Mouse (Mus musculus): ENCODE results near the gene Dld. TPM values are rescaled to one million over a fixed set of nuclear protein-coding genes. Genes with fewer than 3 reads are reported as not detected.

Gene Dld
- polyA plus RNA-seq, 1 experiment from 2014 or later: 138 TPM

GRCm38 (mm10) chr12:31296097-31296496 is 55.2 kb downstream of the Dld start:
- Histone ChIP-seq H3K9me3 (ENCODE audit: control insufficient read depth, low read length) (no peaks in the 10 kb centered on the region), H3K4me2 (ENCODE audit: low read depth, low read length) (no peak overlapping the region), H3K4me1 (ENCODE audit: control insufficient read depth, insufficient read depth, low read length) (peaks cover 9% of the 10 kb centered on the region), H3K36me3 (ENCODE audit: control insufficient read depth, insufficient read depth, low read length) (peaks cover 63% of the 10 kb centered on the region), H3K27me3 (replicated peaks; ENCODE audit: control insufficient read depth, insufficient read depth, low read length) (no peaks in the 10 kb centered on the region), H3K4me3 (ENCODE audit: low read depth, low read length) (no peak overlapping the region), H3K9ac (ENCODE audit: low read depth, low read length) (no peak overlapping the region), H3K27ac (replicated peaks; ENCODE audit: low read depth, low read length) (no peak overlapping the region)
- 61% methylated on average over 4 of the region's 4 CpGs for WGBS
- DNase-seq (ENCODE audit: low spot score) (no peak), ATAC-seq (ENCODE audit: low read depth) (no peak)

- no peaks in the 10 kb centered on the region for H3K27me3 ChIP-seq (replicated peaks; ENCODE audit: control insufficient read depth, insufficient read depth, low read length)
- H3K4me2 ChIP-seq (ENCODE audit: low read depth, low read length): no peak overlapping the region
- DNase-seq (ENCODE audit: low spot score) (no peak), ATAC-seq (ENCODE audit: low read depth) (no peak)
- no peak overlapping the region for H3K27ac ChIP-seq (replicated peaks; ENCODE audit: low read depth, low read length)
- no peaks in the 10 kb centered on the region for H3K9me3 ChIP-seq (ENCODE audit: control insufficient read depth, low read length)
- WGBS: 41% methylated on average over 3 of the region's 3 CpGs
- peaks cover 63% of the 10 kb centered on the region for H3K36me3 ChIP-seq (ENCODE audit: control insufficient read depth, insufficient read depth, low read length)
- H3K4me1 ChIP-seq (ENCODE audit: control insufficient read depth, insufficient read depth, low read length): peaks cover 9% of the 10 kb centered on the region
- H3K4me3 ChIP-seq (ENCODE audit: low read depth, low read length): no peak overlapping the region
- H3K9ac ChIP-seq (ENCODE audit: low read depth, low read length): no peak overlapping the region
Observed at GRCm38 (mm10) chr12:31295505-31295904, 55.7 kb downstream of the Dld start.

GRCm38 (mm10) chr12:31294996-31295395 is 56.3 kb downstream of the Dld start:
- no peak for ATAC-seq (ENCODE audit: low read depth)
- Histone ChIP-seq H3K36me3 (ENCODE audit: control insufficient read depth, insufficient read depth, low read length) (peaks cover 63% of the 10 kb centered on the region), H3K27ac (replicated peaks; ENCODE audit: low read depth, low read length) (no peak overlapping the region)

GRCm38 (mm10) chr12:31294526-31294925 is 56.7 kb downstream of the Dld start:
- WGBS: 52% methylated on average over 10 of the region's 10 CpGs
- Histone ChIP-seq H3K4me2 (ENCODE audit: low read depth, low read length) (no peak overlapping the region), H3K9me3 (ENCODE audit: control insufficient read depth, low read length) (no peaks in the 10 kb centered on the region), H3K36me3 (ENCODE audit: control insufficient read depth, insufficient read depth, low read length) (peaks cover 61% of the 10 kb centered on the region), H3K9ac (ENCODE audit: low read depth, low read length) (no peak overlapping the region), H3K27me3 (replicated peaks; ENCODE audit: control insufficient read depth, insufficient read depth, low read length) (no peaks in the 10 kb centered on the region), H3K4me1 (ENCODE audit: control insufficient read depth, insufficient read depth, low read length) (peaks cover 9% of the 10 kb centered on the region), H3K27ac (replicated peaks; ENCODE audit: low read depth, low read length) (no peak overlapping the region), H3K4me3 (ENCODE audit: low read depth, low read length) (no peak overlapping the region)
- DNase-seq (ENCODE audit: low spot score): no peak
- no peak for ATAC-seq (ENCODE audit: low read depth)

More at GRCm38 (mm10) chr12:31294996-31295395, 56.3 kb downstream of the Dld start:
- no peak overlapping the region for H3K9ac ChIP-seq (ENCODE audit: low read depth, low read length)
- H3K4me2 ChIP-seq (ENCODE audit: low read depth, low read length): no peak overlapping the region
- WGBS: 55% methylated on average over 11 of the region's 11 CpGs
- no peaks in the 10 kb centered on the region for H3K9me3 ChIP-seq (ENCODE audit: control insufficient read depth, low read length)
- no peaks in the 10 kb centered on the region for H3K27me3 ChIP-seq (replicated peaks; ENCODE audit: control insufficient read depth, insufficient read depth, low read length)
- H3K4me1 ChIP-seq (ENCODE audit: control insufficient read depth, insufficient read depth, low read length): peaks cover 9% of the 10 kb centered on the region
- no peak overlapping the region for H3K4me3 ChIP-seq (ENCODE audit: low read depth, low read length)
- no peak for DNase-seq (ENCODE audit: low spot score)

GRCm38 (mm10) chr12:31293361-31294142 is 57.7 kb downstream of the Dld start:
- peaks cover 9% of the 10 kb centered on the region for H3K4me1 ChIP-seq (ENCODE audit: control insufficient read depth, insufficient read depth, low read length)
- ATAC-seq (ENCODE audit: low read depth): no peak
- H3K4me3 ChIP-seq (ENCODE audit: low read depth, low read length): no peak overlapping the region
- WGBS: 61% methylated on average over 15 of the region's 15 CpGs
- no peak for DNase-seq (ENCODE audit: low spot score)
- H3K4me2 ChIP-seq (ENCODE audit: low read depth, low read length): no peak overlapping the region
- H3K27me3 ChIP-seq (replicated peaks; ENCODE audit: control insufficient read depth, insufficient read depth, low read length): no peaks in the 10 kb centered on the region
- peaks cover 61% of the 10 kb centered on the region for H3K36me3 ChIP-seq (ENCODE audit: control insufficient read depth, insufficient read depth, low read length)
- H3K27ac ChIP-seq (replicated peaks; ENCODE audit: low read depth, low read length): no peak overlapping the region
- no peak overlapping the region for H3K9ac ChIP-seq (ENCODE audit: low read depth, low read length)
- H3K9me3 ChIP-seq (ENCODE audit: control insufficient read depth, low read length): no peaks in the 10 kb centered on the region

- no peaks in the 10 kb centered on the region for H3K9me3 ChIP-seq (ENCODE audit: control insufficient read depth, low read length)
- no peaks in the 10 kb centered on the region for H3K27me3 ChIP-seq (replicated peaks; ENCODE audit: control insufficient read depth, insufficient read depth, low read length)
- ATAC-seq (ENCODE audit: low read depth) (no peak), DNase-seq (ENCODE audit: low spot score) (no peak)
- no peak overlapping the region for H3K4me3 ChIP-seq (ENCODE audit: low read depth, low read length)
- H3K27ac ChIP-seq (replicated peaks; ENCODE audit: low read depth, low read length): no peak overlapping the region
- H3K9ac ChIP-seq (ENCODE audit: low read depth, low read length): no peak overlapping the region
- H3K36me3 ChIP-seq (ENCODE audit: control insufficient read depth, insufficient read depth, low read length): peaks cover 72% of the 10 kb centered on the region
- H3K4me2 ChIP-seq (ENCODE audit: low read depth, low read length): no peak overlapping the region
- 80% methylated on average over 3 of the region's 3 CpGs for WGBS
- H3K4me1 ChIP-seq (ENCODE audit: control insufficient read depth, insufficient read depth, low read length): peaks cover 9% of the 10 kb centered on the region
Observed at GRCm38 (mm10) chr12:31290951-31291350, 60.3 kb downstream of the Dld start.

- ATAC-seq (ENCODE audit: low read depth) (peak; percentile 64), DNase-seq (ENCODE audit: low spot score) (peak; percentile 77)
- Histone ChIP-seq H3K36me3 (ENCODE audit: control insufficient read depth, insufficient read depth, low read length) (peaks cover 88% of the 10 kb centered on the region), H3K27me3 (replicated peaks; ENCODE audit: control insufficient read depth, insufficient read depth, low read length) (no peaks in the 10 kb centered on the region), H3K4me2 (ENCODE audit: low read depth, low read length) (no peak overlapping the region), H3K4me1 (ENCODE audit: control insufficient read depth, insufficient read depth, low read length) (peaks cover 4% of the 10 kb centered on the region; the same call in 1 of the 2 replicates), H3K9me3 (ENCODE audit: control insufficient read depth, low read length) (no peaks in the 10 kb centered on the region), H3K4me3 (ENCODE audit: low read depth, low read length) (no peak overlapping the region), H3K9ac (ENCODE audit: low read depth, low read length) (no peak overlapping the region), H3K27ac (replicated peaks; ENCODE audit: low read depth, low read length) (no peak overlapping the region)
- 79% methylated on average over 10 of the region's 10 CpGs for WGBS
Observed at GRCm38 (mm10) chr12:31289046-31289445, 62.2 kb downstream of the Dld start.

GRCm38 (mm10) chr12:31283617-31284136 is 67.6 kb downstream of the Dld start:
- H3K4me1 ChIP-seq (ENCODE audit: control insufficient read depth, insufficient read depth, low read length): peaks cover 4% of the 10 kb centered on the region; the same call in 1 of the 2 replicates
- no peak overlapping the region for H3K4me2 ChIP-seq (ENCODE audit: low read depth, low read length)
- H3K27me3 ChIP-seq (replicated peaks; ENCODE audit: control insufficient read depth, insufficient read depth, low read length): no peaks in the 10 kb centered on the region
- DNase-seq (ENCODE audit: low spot score): no peak
- H3K27ac ChIP-seq (replicated peaks; ENCODE audit: low read depth, low read length): no peak overlapping the region
- no peaks in the 10 kb centered on the region for H3K9me3 ChIP-seq (ENCODE audit: control insufficient read depth, low read length)
- no peak overlapping the region for H3K9ac ChIP-seq (ENCODE audit: low read depth, low read length)
- no peak overlapping the region for H3K4me3 ChIP-seq (ENCODE audit: low read depth, low read length)
- peaks cover 95% of the 10 kb centered on the region for H3K36me3 ChIP-seq (ENCODE audit: control insufficient read depth, insufficient read depth, low read length)
- ATAC-seq (ENCODE audit: low read depth): peak; percentile 30; the same call in 1 of the 2 replicates
- 54% methylated on average over 4 of the region's 4 CpGs for WGBS

- Histone ChIP-seq H3K4me3 (ENCODE audit: low read depth, low read length) (no peak overlapping the region), H3K27me3 (replicated peaks; ENCODE audit: control insufficient read depth, insufficient read depth, low read length) (no peaks in the 10 kb centered on the region), H3K9me3 (ENCODE audit: control insufficient read depth, low read length) (no peaks in the 10 kb centered on the region), H3K4me2 (ENCODE audit: low read depth, low read length) (no peak overlapping the region), H3K36me3 (ENCODE audit: control insufficient read depth, insufficient read depth, low read length) (peaks cover 95% of the 10 kb centered on the region), H3K27ac (replicated peaks; ENCODE audit: low read depth, low read length) (no peak overlapping the region), H3K4me1 (ENCODE audit: control insufficient read depth, insufficient read depth, low read length) (peaks cover 4% of the 10 kb centered on the region; the same call in 1 of the 2 replicates), H3K9ac (ENCODE audit: low read depth, low read length) (no peak overlapping the region)
- no peak for DNase-seq (ENCODE audit: low spot score)
- ATAC-seq (ENCODE audit: low read depth): no peak
- WGBS: 85% methylated on average over 4 of the region's 4 CpGs
Observed at GRCm38 (mm10) chr12:31283131-31283530, 68.1 kb downstream of the Dld start.

Data from embryonic facial prominence, embryonic 14.5 days (tissue).